Mouse (Mus musculus): Measurements from ENCODE around the gene Cenpl.
"Not testable (repeated sequence)": the region's sequence is repeated elsewhere in the genome, so short reads cannot be mapped to it uniquely, and the experiment has no call there.

GRCm38 (mm10) chr1:161028427-161028826, 42.1 kb upstream of the Cenpl start:
- not testable (repeated sequence) for TF ChIP-seq CTCF (IDR thresholded peaks at IDR 0.05; ENCODE audit: extremely low read depth, insufficient read length, insufficient replicate concordance, low read depth, low read length); POLR2A (IDR thresholded peaks at IDR 0.05; ENCODE audit: low read depth, low read length)
